Mouse (Mus musculus) liver, embryonic 13.5 days (tissue): ENCODE results near the gene Luzp1. TPM values are rescaled to one million over a fixed set of nuclear protein-coding genes. Genes with fewer than 3 reads are reported as not detected.

Source experiments
- ATAC-seq: fragments of 200-750 bp; cut with Nextera tagmentation; 2 replicates; pipeline ENCODE4 v1.8.0; 2017; ENCODE audit warnings: low read depth, mild to moderate bottlenecking, moderate number of reproducible peaks, moderate library complexity
- DNase-seq: peaks from one replicate; pipeline ENCODE4 v3.0.0; 2022
- H3K27ac ChIP-seq: fragments of 300-500 bp; sonication (generic); 2 replicates; pipeline ENCODE4 v1.5.1; 2015; ENCODE audit warnings: moderate library complexity, mild to moderate bottlenecking, inconsistent platforms
- H3K27me3 ChIP-seq: fragments of 300-500 bp; sonication (generic); 2 replicates; pipeline ENCODE4 v1.6.1; 2015; ENCODE audit warnings: mild to moderate bottlenecking, inconsistent platforms
- H3K36me3 ChIP-seq: fragments of 300-500 bp; sonication (generic); 2 replicates; pipeline ENCODE4 v1.6.1; 2015; ENCODE audit warnings: mild to moderate bottlenecking, inconsistent platforms
- H3K4me1 ChIP-seq: fragments of 300-500 bp; sonication (generic); replicated peaks from 2 replicates; pipeline ENCODE4 v1.6.1; 2015; ENCODE audit warnings: inconsistent platforms
- H3K4me2 ChIP-seq: fragments of 300-500 bp; sonication (generic); 2 replicates; pipeline ENCODE4 v1.6.1; 2015; ENCODE audit warnings: inconsistent platforms, mild to moderate bottlenecking, moderate library complexity
- H3K4me3 ChIP-seq: fragments of 300-500 bp; sonication (generic); replicated peaks from 2 replicates; pipeline ENCODE4 v1.5.1; 2015; ENCODE audit warnings: mild to moderate bottlenecking, inconsistent platforms
- H3K9ac ChIP-seq: fragments of 300-500 bp; sonication (generic); 2 replicates; pipeline ENCODE4 v1.6.1; 2015; ENCODE audit warnings: mild to moderate bottlenecking, inconsistent platforms
- H3K9me3 ChIP-seq: fragments of 300-500 bp; sonication (generic); replicated peaks from 2 replicates; pipeline ENCODE4 v1.6.1; 2016; ENCODE audit warnings: inconsistent platforms
- WGBS: fragments of 180-500 bp; shearing (Covaris S2); methylation state at CpG from one replicate; pipeline ENCODE4 v1.1.7; 2015; ENCODE audit not compliant: insufficient replicate concordance; 5-methylcytosine and 5-hydroxymethylcytosine counted together
- polyA plus RNA-seq: library from polyadenylated mRNA; unstranded; fragments of >200 nt; fragmentation: Nextera tagmentation; extraction: Ambion mirVana; gene quantifications from 2 replicates; pipeline ENCODE4 v1.2.1, GENCODE M21; 2015

Gene Luzp1
- polyA plus RNA-seq, 1 experiment from 2014 or later, result 19.3 TPM

DNA sequence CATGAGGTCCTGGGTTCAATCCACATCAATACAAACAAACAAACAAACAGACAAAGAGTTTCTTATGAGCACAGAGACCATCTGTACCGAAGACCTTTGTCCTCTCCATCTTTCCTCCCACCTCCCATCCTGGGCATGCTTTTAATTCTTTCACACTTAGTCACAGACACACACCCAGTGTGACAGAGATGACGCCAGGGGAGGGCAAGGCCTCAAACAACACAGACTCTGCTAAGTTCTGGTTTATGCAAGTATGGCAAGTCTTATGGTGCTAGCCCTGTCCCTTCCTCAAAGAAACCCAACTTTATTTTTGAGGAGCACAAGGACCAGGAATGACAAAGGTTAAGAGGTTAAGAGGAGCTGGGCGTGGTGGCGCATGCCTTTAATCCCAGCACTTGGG is 19.3 kb upstream of the Luzp1 start:
- ATAC-seq (no peak), DNase-seq (no peak)
- Histone ChIP-seq H3K9me3 (no peaks in the 10 kb centered on the region), H3K27me3 (no peaks in the 10 kb centered on the region), H3K4me2 (no peak overlapping the region), H3K4me1 (peaks cover 14% of the 10 kb centered on the region), H3K27ac (no peak overlapping the region), H3K9ac (no peak overlapping the region), H3K4me3 (no peak overlapping the region), H3K36me3 (no peaks in the 10 kb centered on the region)
- WGBS, result 77% methylated on average over 4 of the region's 4 CpGs

DNA sequence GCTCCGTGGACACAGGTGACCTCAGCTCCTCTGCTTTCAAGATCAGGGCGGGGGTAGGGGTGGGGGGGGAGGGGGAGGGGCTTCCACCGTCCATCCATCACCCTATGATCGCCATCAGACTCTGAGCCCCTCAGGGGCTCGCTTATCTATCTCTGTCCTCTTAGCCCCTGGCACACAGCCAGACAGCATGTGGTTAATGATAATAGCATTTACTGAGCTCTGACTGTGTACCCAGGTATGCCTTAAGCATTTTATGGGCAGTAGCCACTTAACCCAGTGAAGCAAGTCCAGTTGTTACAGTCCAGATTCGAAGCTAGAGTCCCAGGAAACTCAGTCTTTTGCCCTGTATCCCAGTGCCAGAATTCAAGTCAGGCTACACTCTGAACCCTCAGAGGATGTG is 18.0 kb upstream of the Luzp1 start:
- Histone ChIP-seq H3K36me3 (no peaks in the 10 kb centered on the region), H3K27ac (peak overlapping the region; percentile 48), H3K27me3 (no peaks in the 10 kb centered on the region), H3K4me2 (no peak overlapping the region), H3K4me3 (no peak overlapping the region), H3K9ac (no peak overlapping the region), H3K9me3 (no peaks in the 10 kb centered on the region), H3K4me1 (peaks cover 14% of the 10 kb centered on the region)
- peak; percentile 52; the same call in 1 of the 2 replicates for ATAC-seq
- 12% methylated on average over 6 of the region's 6 CpGs for WGBS
- DNase-seq, result no peak

DNA sequence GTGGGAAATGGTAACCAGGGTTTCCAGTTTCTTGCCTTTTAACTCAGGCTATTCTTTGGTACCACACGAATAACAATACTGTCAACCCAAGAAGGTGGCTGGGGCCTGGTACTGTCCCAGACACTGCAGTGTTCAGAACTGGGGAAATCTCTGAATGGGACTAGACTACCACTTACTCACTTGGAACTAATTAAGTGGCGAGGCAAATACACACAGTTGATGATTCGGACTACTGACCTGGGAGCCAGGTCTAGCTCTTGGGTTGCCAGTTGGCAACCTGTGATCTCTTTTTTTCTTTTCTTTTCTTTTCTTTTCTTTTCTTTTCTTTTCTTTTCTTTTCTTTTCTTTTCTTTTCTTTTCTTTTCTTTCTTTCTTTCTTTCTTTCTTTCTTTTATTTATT is 17.3 kb upstream of the Luzp1 start:
- Histone ChIP-seq H3K4me3 (no peak overlapping the region), H3K9me3 (no peaks in the 10 kb centered on the region), H3K27ac (peak overlapping the region; percentile 48; the same call in 1 of the 2 replicates), H3K4me2 (no peak overlapping the region), H3K9ac (no peak overlapping the region), H3K27me3 (no peaks in the 10 kb centered on the region), H3K36me3 (no peaks in the 10 kb centered on the region), H3K4me1 (peaks cover 14% of the 10 kb centered on the region)
- ATAC-seq (no peak), DNase-seq (no peak)
- WGBS, result 66% methylated on average over 3 of the region's 3 CpGs

DNA sequence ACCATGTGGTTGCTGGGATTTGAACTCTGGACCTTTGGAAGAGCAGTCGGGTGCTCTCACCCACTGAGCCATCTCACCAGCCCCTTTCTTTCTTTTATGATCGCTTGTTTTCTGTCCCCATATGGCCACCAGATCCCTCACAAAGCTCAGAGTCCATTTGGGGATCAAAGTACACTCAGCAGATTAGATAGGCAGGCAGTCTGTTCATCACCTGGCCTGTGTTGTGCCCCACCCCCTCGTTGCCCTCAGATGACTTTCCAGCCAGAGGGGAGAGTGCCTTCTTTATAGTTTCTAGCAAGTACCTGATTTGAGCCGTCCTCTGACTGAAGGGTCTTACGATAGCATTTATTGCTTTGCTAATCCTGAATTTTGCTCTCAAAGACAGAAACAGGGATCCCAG is 16.8 kb upstream of the Luzp1 start:
- no peaks in the 10 kb centered on the region for H3K27me3 ChIP-seq
- H3K4me2 ChIP-seq, result no peak overlapping the region
- no peaks in the 10 kb centered on the region for H3K9me3 ChIP-seq
- DNase-seq (no peak), ATAC-seq (0 out of 2 replicates have a peak, but pooled peaks have one; percentile 48)
- no peak overlapping the region for H3K9ac ChIP-seq
- peaks cover 14% of the 10 kb centered on the region for H3K4me1 ChIP-seq
- 46% methylated on average over 5 of the region's 5 CpGs for WGBS
- no peak overlapping the region for H3K4me3 ChIP-seq
- no peaks in the 10 kb centered on the region for H3K36me3 ChIP-seq
- no peak overlapping the region for H3K27ac ChIP-seq

DNA sequence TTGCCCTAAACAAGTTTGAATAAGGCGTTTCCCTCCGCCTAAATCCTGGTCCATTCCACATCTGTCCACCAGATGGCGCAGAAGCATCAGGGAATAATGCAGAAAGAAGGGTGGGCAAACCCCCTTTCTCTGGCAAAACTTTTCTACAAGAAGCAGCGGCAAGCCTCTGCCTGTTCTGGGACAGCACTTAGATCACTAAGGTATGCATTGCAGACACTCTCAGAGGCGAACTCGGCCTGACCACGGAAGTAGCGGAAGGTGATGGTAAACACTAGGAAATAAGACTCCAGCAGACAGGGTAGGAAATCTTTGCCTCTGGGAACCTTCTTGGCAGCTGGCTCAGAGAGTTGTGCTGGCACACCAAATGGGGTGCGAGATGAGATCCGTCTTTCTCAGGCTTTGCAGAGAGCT is 14.7 kb upstream of the Luzp1 start:
- no peaks in the 10 kb centered on the region for H3K9me3 ChIP-seq
- 6% methylated on average over 10 of the region's 10 CpGs for WGBS
- peak overlapping the region; percentile 50 for H3K4me2 ChIP-seq
- H3K36me3 ChIP-seq, result no peaks in the 10 kb centered on the region
- H3K9ac ChIP-seq, result peak overlapping the region; percentile 47; the same call in 1 of the 2 replicates
- peaks cover 11% of the 10 kb centered on the region for H3K27me3 ChIP-seq
- no peak overlapping the region for H3K27ac ChIP-seq
- DNase-seq (peak; percentile 49), ATAC-seq (no peak)
- H3K4me3 ChIP-seq, result peak overlapping the region; percentile 30
- H3K4me1 ChIP-seq, result peaks cover 14% of the 10 kb centered on the region

DNA sequence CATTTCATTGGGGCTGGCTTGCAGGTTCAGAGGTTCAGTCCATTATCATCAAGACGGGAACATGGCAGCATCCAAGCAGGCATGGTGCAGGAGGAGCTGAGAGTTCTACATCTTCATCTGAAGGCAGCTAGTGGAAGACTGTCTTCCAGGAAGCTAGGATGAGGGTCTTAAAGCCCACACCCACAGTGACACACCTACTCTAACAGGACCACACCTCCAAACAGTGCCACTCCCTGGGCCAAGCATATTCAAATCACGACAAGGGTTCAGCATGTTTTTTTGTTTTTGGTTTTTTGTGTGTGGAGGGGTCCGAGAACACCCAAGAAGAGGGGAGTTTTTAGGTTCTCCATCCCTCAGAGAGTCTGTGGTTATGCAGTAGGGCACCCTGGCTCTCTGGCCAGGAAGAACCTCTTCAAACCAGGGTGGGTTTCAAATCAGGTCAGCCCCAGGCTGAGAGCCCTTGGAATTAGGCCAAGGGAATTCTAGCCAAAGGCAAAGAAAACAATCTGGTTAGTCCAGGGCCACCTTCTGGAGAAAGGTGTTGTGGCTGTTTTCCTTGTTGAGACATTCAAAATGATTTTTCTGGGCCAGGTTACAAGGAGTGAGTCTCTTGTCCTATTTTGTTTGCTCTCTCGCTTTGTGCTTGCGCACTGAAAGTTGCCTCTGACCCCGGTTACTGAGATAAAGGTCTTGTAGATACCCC is 12.9 kb upstream of the Luzp1 start:
- peaks cover 8% of the 10 kb centered on the region for H3K4me1 ChIP-seq
- no peak overlapping the region for H3K4me3 ChIP-seq
- no peak overlapping the region for H3K27ac ChIP-seq
- DNase-seq, result no peak
- H3K9ac ChIP-seq, result no peak overlapping the region
- no peaks in the 10 kb centered on the region for H3K36me3 ChIP-seq
- 68% methylated on average over 6 of the region's 6 CpGs for WGBS
- H3K27me3 ChIP-seq, result peaks cover 24% of the 10 kb centered on the region
- no peaks in the 10 kb centered on the region for H3K9me3 ChIP-seq
- no peak for ATAC-seq
- H3K4me2 ChIP-seq, result no peak overlapping the region

DNA sequence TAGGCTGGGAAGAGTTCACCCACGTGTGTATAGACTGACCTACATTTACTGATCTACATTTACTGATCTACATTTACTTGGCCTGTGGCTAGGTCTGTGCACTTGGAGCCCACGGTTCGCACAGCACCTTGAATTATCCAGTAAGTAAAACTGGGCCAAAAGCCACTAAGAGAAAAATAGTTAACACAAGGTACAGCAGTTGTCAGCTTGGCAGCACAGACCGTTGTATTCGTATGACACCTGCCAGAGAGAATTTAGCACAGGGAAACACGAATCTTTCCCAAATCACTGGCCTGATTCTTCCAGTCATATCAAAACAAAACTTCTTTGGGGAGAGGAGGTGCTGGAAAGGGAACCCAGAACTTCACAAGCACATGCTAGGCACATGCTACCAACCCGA is 11.3 kb upstream of the Luzp1 start:
- no peak for DNase-seq
- H3K4me1 ChIP-seq, result peaks cover 18% of the 10 kb centered on the region
- H3K27me3 ChIP-seq, result peaks cover 40% of the 10 kb centered on the region
- H3K4me3 ChIP-seq, result no peak overlapping the region
- no peak for ATAC-seq
- no peaks in the 10 kb centered on the region for H3K9me3 ChIP-seq
- no peak overlapping the region for H3K27ac ChIP-seq
- no peak overlapping the region for H3K4me2 ChIP-seq
- 67% methylated on average over 7 of the region's 7 CpGs for WGBS
- H3K36me3 ChIP-seq, result no peaks in the 10 kb centered on the region
- no peak overlapping the region for H3K9ac ChIP-seq

DNA sequence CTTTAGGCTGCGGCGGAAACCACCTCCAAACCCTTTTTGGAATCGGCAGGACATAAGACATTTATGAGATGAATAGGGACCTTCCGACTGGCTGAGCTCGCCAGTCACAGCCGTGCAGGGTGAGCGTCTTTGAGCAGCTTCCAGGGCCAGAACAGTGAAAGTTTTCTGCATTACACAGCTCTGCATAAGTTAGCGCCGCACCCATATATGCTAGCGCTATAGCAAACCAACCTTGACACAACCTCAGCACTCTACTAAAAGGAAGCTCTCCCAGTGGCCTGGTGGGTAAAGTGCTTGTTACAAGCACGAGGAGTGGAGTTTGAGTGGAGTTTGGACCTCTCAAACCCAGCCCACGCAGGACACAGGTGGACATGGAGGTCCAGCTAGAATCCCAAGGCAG is 10.4 kb upstream of the Luzp1 start:
- no peak for DNase-seq
- WGBS, result 77% methylated on average over 12 of the region's 12 CpGs

DNA sequence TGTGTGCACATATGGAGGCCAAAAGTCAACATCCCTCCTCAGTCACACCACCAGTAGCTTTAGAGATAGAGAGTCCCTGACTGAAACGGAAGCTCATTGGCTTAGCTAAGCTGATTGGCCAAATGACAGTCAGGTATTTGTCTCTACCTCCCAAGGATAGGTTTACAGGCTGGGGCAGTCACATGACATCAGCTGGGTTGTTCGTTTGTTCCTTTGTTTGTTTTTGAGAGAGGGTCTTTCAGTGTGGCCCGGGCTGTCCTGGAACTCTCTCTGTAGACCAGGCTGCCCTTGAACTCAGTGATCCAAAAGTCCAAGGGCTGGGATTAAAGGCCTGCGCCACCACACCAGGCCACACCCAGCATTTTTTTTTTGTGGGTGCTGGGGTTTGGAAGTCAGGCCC is 8.4 kb upstream of the Luzp1 start:
- Histone ChIP-seq H3K4me2 (peak overlapping the region; percentile 86; the same call in 1 of the 2 replicates), H3K4me1 (peaks cover 19% of the 10 kb centered on the region), H3K4me3 (no peak overlapping the region), H3K36me3 (no peaks in the 10 kb centered on the region), H3K9ac (no peak overlapping the region), H3K27me3 (peaks cover 67% of the 10 kb centered on the region), H3K27ac (no peak overlapping the region), H3K9me3 (no peaks in the 10 kb centered on the region)
- WGBS, result 50% methylated on average over 4 of the region's 4 CpGs
- ATAC-seq (no peak), DNase-seq (no peak)

More for the DNA sequence above, 10.4 kb upstream of the Luzp1 start:
- H3K4me3 ChIP-seq, result no peak overlapping the region
- H3K27ac ChIP-seq, result no peak overlapping the region
- H3K9me3 ChIP-seq, result no peaks in the 10 kb centered on the region
- H3K36me3 ChIP-seq, result no peaks in the 10 kb centered on the region
- no peak for ATAC-seq
- H3K4me2 ChIP-seq, result no peak overlapping the region
- no peak overlapping the region for H3K9ac ChIP-seq
- H3K4me1 ChIP-seq, result peaks cover 22% of the 10 kb centered on the region
- peaks cover 49% of the 10 kb centered on the region for H3K27me3 ChIP-seq

DNA sequence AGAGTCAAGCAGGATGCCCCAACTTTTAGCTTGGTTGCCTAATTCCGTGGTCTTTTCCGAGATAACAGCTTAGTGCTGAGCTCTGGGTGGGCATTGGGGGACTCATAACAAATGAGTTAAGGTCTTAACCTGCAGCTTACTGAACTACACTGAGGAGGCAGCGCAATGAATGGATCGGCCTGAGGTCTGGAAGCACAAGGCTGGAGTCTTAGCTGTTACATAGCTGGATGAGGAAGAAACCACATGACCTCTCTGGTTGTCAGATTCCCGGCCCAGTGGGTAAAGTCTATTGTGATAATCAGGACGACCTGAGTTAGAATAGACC is 7.8 kb upstream of the Luzp1 start:
- Histone ChIP-seq H3K27ac (no peak overlapping the region), H3K9ac (peak overlapping the region; percentile 68; the same call in 1 of the 2 replicates), H3K4me2 (peak overlapping the region; percentile 86), H3K36me3 (no peaks in the 10 kb centered on the region), H3K27me3 (peaks cover 67% of the 10 kb centered on the region), H3K4me1 (peaks cover 21% of the 10 kb centered on the region), H3K9me3 (no peaks in the 10 kb centered on the region), H3K4me3 (peak overlapping the region; percentile 65)
- 27% methylated on average over 6 of the region's 6 CpGs for WGBS
- ATAC-seq (no peak), DNase-seq (no peak)

DNA sequence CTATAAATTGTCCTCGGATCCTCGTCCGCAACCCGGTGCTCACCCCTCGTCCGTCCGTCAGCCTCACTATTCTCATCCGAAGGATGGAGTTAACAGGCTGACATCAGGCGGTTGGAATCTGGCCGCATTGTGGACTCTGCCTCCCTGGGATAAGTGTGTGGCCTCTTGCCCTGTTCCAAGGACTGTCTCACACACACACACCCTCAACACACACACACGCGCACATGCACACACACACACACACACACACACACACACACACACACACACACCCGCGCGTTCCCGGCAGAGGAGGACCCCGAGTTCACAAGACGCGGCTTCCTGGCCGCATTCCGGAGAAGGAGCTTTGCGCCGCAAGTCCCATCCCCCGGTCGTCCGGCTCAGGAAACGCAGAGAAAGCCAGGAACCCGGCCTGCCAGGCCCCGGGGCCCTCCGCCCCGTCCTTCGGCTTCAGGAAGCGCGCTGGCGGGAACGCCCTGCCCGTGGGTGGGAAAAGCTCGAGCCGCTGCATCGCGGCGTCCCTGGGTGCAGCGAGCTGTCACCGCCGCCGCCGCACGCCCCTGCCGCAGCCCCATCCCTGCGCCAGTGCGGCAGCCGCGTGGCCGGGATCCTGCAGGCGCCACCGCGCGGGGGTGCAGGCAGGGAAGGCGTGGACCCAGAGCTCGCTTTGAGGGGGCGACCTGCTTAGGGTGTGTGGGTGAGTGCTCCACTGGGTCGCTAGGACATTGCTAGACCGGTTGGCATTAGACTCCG is 7.3 kb upstream of the Luzp1 start, which contains the start of gene 6030445D17Rik:
Gene 6030445D17Rik, plus strand, starts transcription at position 165 of the 753 bp plus-strand sequence.
- H3K4me3 ChIP-seq, result peak within 1 kb of the TSS; percentile 65
- no peaks in the 10 kb centered on the region for H3K36me3 ChIP-seq
- peak; percentile 34 for DNase-seq

More for the DNA sequence above, 7.3 kb upstream of the Luzp1 start, which contains the start of gene 6030445D17Rik:
- H3K27me3 ChIP-seq, result peaks cover 67% of the 10 kb centered on the region
- peak within 1 kb of the TSS; percentile 86 for H3K4me2 ChIP-seq
- peak within 1 kb of the TSS; percentile 41; the same call in 1 of the 2 replicates for H3K27ac ChIP-seq
- ATAC-seq, result peak; percentile 74
- no peaks in the 10 kb centered on the region for H3K9me3 ChIP-seq
- H3K9ac ChIP-seq, result peak within 1 kb of the TSS; percentile 68
- WGBS, result 4% methylated on average over 52 of the region's 64 CpGs
- H3K4me1 ChIP-seq, result peaks cover 21% of the 10 kb centered on the region
